Mouse (Mus musculus) liver, adult 2 months (tissue): ENCODE measurements around the gene Lrrc8a.

Experiments used
- CTCF ChIP-seq: fragments of 200-500 bp; IDR thresholded peaks from 2 replicates; pipeline ENCODE4 v1.5.1; 2011; ENCODE audit warnings: low read depth, low read length, control low read depth
- POLR2A ChIP-seq: fragments of 200-500 bp; IDR thresholded peaks from 2 replicates; pipeline ENCODE4 v1.6.1; 2011; ENCODE audit warnings: low read length, control low read depth; ENCODE audit not compliant: insufficient read depth; ENCODE audit errors: extremely low read depth

DNA sequence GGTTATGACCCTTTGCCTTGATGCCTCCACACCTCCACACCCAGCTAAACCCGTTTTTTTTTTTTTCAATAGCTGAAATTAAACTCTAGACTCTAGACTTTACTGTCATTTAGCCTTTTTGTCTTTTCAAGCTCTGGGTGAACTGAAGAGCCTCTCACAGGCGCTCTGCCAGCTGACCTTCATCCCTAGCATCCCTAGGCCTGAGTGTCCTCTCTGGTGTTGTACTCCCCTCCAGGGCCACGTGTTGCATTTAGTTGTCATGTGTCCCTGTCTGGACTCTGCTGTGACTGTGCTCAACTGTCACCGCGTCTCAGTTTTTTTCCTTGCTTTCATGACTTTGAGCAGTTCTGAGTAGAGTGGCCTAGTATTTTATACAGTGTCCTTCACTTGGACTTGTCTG lies 62.5 kb downstream of the Lrrc8a start:
- no peak for TF ChIP-seq POLR2A
- TF ChIP-seq CTCF: no peak
